Mouse (Mus musculus) macrophage (primary cell): ENCODE measurements around the gene Eef2. TPM values are rescaled to one million over a fixed set of nuclear protein-coding genes. Genes with fewer than 3 reads are reported as not detected.
"Not testable (repeated sequence)": the region's sequence is repeated elsewhere in the genome, so short reads cannot be mapped to it uniquely, and the experiment has no call there.

Experiments
- H3K27ac ChIP-seq: fragments of 350-480 bp; formaldehyde crosslinking; 2 replicates; pipeline ENCODE4 v1.9.0; 2021
- H3K36me3 ChIP-seq: fragments of 350-480 bp; formaldehyde crosslinking; 2 replicates; pipeline ENCODE4 v1.9.0; 2021; ENCODE audit errors: inconsistent target
- H3K4me3 ChIP-seq: fragments of 350-480 bp; formaldehyde crosslinking; 2 replicates; pipeline ENCODE4 v1.9.0; 2021; ENCODE audit errors: inconsistent target
- H3K79me2 ChIP-seq: fragments of 350-480 bp; formaldehyde crosslinking; 2 replicates; pipeline ENCODE4 v1.9.0; 2021; ENCODE audit errors: inconsistent target
- WGBS: methylation state at CpG from one replicate; pipeline ENCODE4 v1.1.7; 2026; ENCODE audit warnings: inconsistent platforms; ENCODE audit not compliant: missing documents; 5-methylcytosine and 5-hydroxymethylcytosine counted together
- polyA plus RNA-seq: library from polyadenylated mRNA; stranded (reverse); fragments of 250-400 nt; gene quantifications from 3 replicates; pipeline ENCODE4 v1.2.4, GENCODE M21; 2018; ENCODE audit warnings: inconsistent platforms

Eef2 gene
- polyA plus RNA-seq, 1 experiment from 2014 or later: 749 TPM

DNA sequence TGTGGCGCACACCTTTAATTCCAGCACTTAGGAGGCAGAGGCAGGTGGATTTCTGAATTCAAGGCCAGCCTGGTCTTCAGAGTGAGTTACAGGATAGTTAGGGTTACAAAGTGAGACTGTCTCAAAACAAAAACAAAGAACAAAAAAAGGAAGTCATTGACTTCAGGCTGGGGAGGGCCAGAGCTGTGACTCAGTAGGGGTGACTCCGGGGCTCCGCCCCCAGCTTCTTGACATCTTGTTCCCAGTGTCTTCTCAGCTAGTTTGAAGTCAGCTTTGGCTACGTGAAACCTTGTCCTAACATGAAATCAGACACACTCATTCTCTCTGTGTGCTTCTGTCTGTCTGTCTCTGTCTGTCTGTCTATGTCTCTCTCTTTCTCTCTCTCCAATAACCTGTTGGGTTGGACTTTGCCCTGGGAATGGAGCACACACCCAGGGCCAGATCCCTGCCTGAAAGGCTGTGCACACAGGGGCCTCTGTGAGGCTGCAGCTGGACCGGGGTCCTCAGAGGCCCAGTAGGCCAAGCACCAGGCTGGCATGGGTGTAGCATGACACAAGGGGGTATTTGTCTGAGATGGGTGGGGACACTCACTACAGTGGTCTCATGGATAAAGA lies 45.1 kb downstream of the Eef2 start:
- no peak overlapping the region for H3K27ac ChIP-seq
- WGBS: 51% methylated on average over 5 of the region's 5 CpGs

DNA sequence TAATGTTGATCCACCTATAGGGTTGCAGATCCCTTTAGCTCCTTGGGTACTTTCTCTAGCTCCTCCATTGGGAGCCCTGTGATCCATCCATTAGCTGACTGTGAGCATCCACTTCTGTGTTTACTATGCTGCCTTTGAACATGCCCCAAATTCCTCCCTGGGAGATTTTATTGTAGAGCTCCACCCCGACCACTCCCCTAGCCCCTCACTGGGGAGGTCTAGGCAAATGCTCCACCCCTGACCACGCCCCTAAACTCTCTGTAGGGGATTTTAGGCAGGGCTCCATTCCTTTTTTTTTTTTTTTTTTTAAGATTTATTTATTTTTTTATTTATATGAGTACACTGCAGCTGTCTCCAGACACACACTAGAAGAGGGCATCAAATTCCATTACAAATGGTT lies 47.3 kb downstream of the Eef2 start:
- H3K4me3 ChIP-seq, H3K79me2 ChIP-seq, H3K36me3 ChIP-seq, H3K27ac ChIP-seq: not testable (repeated sequence)
- 81% methylated on average over 2 of the region's 2 CpGs for WGBS

More for the DNA sequence above, 45.1 kb downstream of the Eef2 start:
- Histone ChIP-seq H3K4me3 (no peak overlapping the region), H3K79me2 (no peaks in the 10 kb centered on the region), H3K36me3 (no peaks in the 10 kb centered on the region)

DNA sequence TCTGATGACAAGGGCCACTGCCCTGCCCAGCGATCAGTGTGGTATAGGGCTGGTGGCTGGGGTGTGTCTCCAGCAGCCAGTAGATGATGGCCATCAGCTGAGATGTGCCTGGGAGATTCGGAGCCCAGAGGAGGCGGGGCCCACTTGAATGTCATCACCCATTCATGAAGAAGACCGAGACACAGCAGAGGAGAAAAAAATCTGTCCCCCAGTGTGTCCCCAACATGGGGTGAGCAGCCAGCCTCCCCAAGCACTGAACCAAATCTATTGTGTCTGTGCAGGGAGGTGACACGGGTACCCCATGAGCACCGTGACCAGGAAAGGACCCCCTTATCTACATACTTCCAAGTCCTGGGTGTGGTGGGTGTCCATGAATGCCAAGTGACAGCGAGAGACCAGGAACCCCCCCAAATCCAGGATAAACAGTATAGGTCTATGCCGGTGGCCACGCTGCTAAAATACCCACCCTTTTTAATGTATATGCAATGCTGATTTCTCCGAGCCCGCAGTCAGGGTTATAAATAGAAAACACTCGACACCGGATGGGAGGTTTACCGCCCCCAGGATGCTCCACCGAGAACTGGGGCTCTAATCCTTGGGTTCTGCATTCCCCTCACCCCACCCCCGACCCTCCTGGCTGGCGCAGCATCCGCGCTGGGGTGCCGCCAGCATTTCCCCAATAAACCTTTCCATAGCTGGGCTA lies 53.5 kb downstream of the Eef2 start:
- no peaks in the 10 kb centered on the region for H3K79me2 ChIP-seq
- H3K4me3 ChIP-seq: no peak overlapping the region
- no peaks in the 10 kb centered on the region for H3K36me3 ChIP-seq
- H3K27ac ChIP-seq: no peak overlapping the region
- 15% methylated on average over 18 of the region's 20 CpGs for WGBS

DNA sequence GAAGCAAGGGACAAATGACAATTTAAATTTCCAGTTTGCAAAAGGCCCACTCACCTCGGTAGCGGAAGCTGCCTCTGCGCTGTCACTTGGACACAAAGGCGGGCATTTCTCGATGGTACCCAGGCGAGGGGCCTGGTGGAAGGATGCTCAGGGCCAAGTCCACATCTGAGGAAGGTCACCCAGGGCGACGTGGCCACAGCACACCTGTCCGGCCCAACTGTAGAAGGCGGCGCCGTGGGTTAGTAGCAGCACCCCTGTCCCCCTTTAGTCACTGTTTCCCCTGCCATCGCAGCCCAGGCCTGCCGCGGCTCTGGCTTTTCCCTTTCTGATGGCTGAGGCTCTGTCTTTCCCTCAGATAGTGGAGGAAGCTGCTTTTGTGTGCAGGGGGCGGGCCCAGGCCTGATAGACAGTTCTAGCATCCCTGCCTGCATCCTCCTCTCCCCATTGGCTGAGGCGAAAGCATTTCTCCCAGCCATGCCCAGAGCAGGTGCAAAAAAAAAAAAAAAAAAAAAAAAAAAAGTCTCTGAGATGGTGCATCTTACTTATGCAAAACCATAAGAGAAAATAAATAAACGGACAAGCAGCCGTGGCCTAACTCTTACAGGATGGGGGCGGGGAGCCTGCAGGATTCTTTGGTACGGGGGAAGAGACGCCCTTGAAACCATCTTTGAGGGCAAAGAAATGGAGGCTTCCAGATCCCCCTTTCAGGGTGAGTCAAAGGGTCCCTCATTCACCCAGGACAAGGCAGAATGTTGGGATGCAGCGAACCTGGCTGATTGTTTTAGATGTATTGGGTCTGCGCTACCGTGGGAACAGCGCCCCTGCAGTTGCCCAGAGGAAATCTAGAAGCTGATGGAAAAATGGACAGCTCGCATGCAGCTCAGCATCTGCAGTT lies 54.3 kb downstream of the Eef2 start, which contains the start of gene Atcay:
Gene Atcay (minus strand): TSS at position 396 of the 895 bp plus-strand sequence.
- H3K4me3 ChIP-seq: no peak within 1 kb of the TSS
- H3K79me2 ChIP-seq: no peaks in the 10 kb centered on the region
- WGBS: 16% methylated on average over 26 of the region's 27 CpGs
- H3K27ac ChIP-seq: no peak within 1 kb of the TSS
- H3K36me3 ChIP-seq: no peaks in the 10 kb centered on the region

DNA sequence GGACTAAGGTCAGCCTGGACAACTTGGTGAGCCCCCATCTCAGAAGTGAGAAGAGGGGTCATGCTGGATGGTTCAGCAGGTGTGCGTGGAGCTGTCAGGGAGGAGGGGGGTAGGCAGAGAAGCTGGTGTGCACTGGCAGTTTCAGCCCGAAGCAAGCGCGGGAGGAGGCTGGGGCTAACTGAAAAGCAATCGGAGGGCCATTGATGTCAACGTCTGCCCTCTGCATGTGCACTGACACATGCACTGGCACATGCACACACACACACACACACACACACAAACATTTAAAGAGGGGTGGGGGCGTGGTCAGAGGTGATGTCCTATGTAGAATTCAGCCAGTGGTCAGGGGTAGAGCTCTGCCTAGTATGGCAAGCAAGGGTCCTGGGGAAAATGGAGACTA lies 55.0 kb downstream of the Eef2 start:
- 72% methylated on average over 7 of the region's 7 CpGs for WGBS
- no peaks in the 10 kb centered on the region for H3K36me3 ChIP-seq
- H3K4me3 ChIP-seq: no peak overlapping the region
- no peaks in the 10 kb centered on the region for H3K79me2 ChIP-seq
- H3K27ac ChIP-seq: no peak overlapping the region

Other genes with a start within 250 kb of the Eef2 start
- 45.9 to 89.8 TPM (median 71.3 TPM) in 3 replicates for gene Gadd45b, start 246.6 kb upstream of the Eef2 start, polyA plus RNA-seq
- 0.88 to 1.1 TPM (median 0.93 TPM) in 3 replicates for gene Gng7, start 161.7 kb upstream of the Eef2 start, polyA plus RNA-seq
- not detected in 3 replicates for gene Diras1, start 151.0 kb upstream of the Eef2 start, polyA plus RNA-seq
- gene Slc39a3, start 139.2 kb upstream of the Eef2 start, polyA plus RNA-seq: 6.1 to 14.7 TPM (median 14.6 TPM) in 3 replicates
- gene Sgta, start 116.5 kb upstream of the Eef2 start, polyA plus RNA-seq: 65.8 to 82.0 TPM (median 68.8 TPM) in 3 replicates
- gene Thop1, start 106.6 kb upstream of the Eef2 start, polyA plus RNA-seq: 7.4 to 19.1 TPM (median 9.9 TPM) in 3 replicates
- gene Creb3l3, start 77.8 kb upstream of the Eef2 start, polyA plus RNA-seq: 0.75 to 1.1 TPM (median 0.85 TPM) in 3 replicates
- gene Map2k2, start 70.7 kb upstream of the Eef2 start, polyA plus RNA-seq: 31.4 to 102 TPM (median 93.5 TPM) in 3 replicates
- gene Zbtb7a, start 41.4 kb upstream of the Eef2 start, polyA plus RNA-seq: 48.1 to 55.4 TPM (median 52.8 TPM) in 3 replicates
- 19.6 to 22.5 TPM (median 21.5 TPM) in 3 replicates for gene Pias4, start 8.7 kb upstream of the Eef2 start, polyA plus RNA-seq
- gene Dapk3, start 6.4 kb downstream of the Eef2 start, polyA plus RNA-seq: 41.2 to 57.0 TPM (median 43.5 TPM) in 3 replicates
- gene 4930442H23Rik, start 7.2 kb downstream of the Eef2 start, polyA plus RNA-seq: not detected in 3 replicates
- gene Nmrk2, start 25.4 kb downstream of the Eef2 start, polyA plus RNA-seq: not detected in 3 replicates
- not detected in 3 replicates for gene Atcay, start 54.2 kb downstream of the Eef2 start, polyA plus RNA-seq
- gene Zfr2, start 56.5 kb downstream of the Eef2 start, polyA plus RNA-seq: 0.26 to 0.61 TPM (median 0.53 TPM) in 3 replicates
- 5.3 to 5.7 TPM (median 5.5 TPM) in 3 replicates for gene Matk, start 76.3 kb downstream of the Eef2 start, polyA plus RNA-seq
- gene Mrpl54, start 90.3 kb downstream of the Eef2 start, polyA plus RNA-seq: 39.4 to 78.9 TPM (median 55.8 TPM) in 3 replicates
- 9.8 to 31.4 TPM (median 19.8 TPM) in 3 replicates for gene Apba3, start 90.3 kb downstream of the Eef2 start, polyA plus RNA-seq
- 1.7 to 4.2 TPM (median 3.3 TPM) in 3 replicates for gene Tjp3, start 115.0 kb downstream of the Eef2 start, polyA plus RNA-seq
- 63.2 to 85.8 TPM (median 77.1 TPM) in 3 replicates for gene Pip5k1c, start 116.3 kb downstream of the Eef2 start, polyA plus RNA-seq
- 14.4 to 21.3 TPM (median 15.1 TPM) in 3 replicates for gene Cactin, start 144.5 kb downstream of the Eef2 start, polyA plus RNA-seq
- not detected in 3 replicates for gene Tbxa2r, start 152.1 kb downstream of the Eef2 start, polyA plus RNA-seq
- 0.07 TPM in 1 of 3 replicates, not detected in the others for gene Gipc3, start 166.6 kb downstream of the Eef2 start, polyA plus RNA-seq
- gene Hmg20b, start 173.8 kb downstream of the Eef2 start, polyA plus RNA-seq: 33.1 to 54.6 TPM (median 42.5 TPM) in 3 replicates
- 129 to 266 TPM (median 167 TPM) in 3 replicates for gene Mfsd12, start 180.9 kb downstream of the Eef2 start, polyA plus RNA-seq
- 1.5 to 9.8 TPM (median 2.5 TPM) in 3 replicates for gene 4930404N11Rik, start 189.2 kb downstream of the Eef2 start, polyA plus RNA-seq
- 12.9 to 17.0 TPM (median 15.3 TPM) in 3 replicates for gene Fzr1, start 201.9 kb downstream of the Eef2 start, polyA plus RNA-seq
- 21.0 to 48.1 TPM (median 32.0 TPM) in 3 replicates for gene Dohh, start 207.8 kb downstream of the Eef2 start, polyA plus RNA-seq
- 0.07 to 1.0 TPM (median 0.46 TPM) in 3 replicates for gene Gm48551, start 207.8 kb downstream of the Eef2 start, polyA plus RNA-seq
- gene Gm48552, start 212.4 kb downstream of the Eef2 start, polyA plus RNA-seq: 0.57 TPM in 1 of 3 replicates, not detected in the others
- 9.6 to 21.8 TPM (median 14.6 TPM) in 3 replicates for gene Smim24, start 216.4 kb downstream of the Eef2 start, polyA plus RNA-seq